ENCODE assay signal across 2 mouse cellular contexts in the genomic region with DNA sequence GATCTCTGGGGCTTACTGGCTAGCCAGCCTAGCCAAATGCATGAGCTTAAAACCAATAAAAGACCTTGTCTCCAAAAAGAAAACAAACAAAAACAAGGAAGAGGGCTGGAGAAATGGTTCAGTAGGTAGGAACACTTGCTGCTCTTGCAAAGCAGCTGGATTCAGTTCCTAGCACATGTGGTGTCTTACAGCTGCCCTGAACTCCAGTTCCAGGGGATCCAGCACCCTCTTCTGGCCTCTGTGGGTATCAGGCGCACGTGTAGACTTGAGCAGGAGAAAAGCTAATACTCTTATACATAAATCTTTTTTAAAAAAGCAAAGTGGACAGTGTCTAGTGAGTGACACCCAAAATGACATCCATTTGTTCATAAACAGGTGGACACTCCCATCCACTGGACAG.
TF ChIP-seq lines count a peak whose summit lies in the region.

No protein-coding gene starts in this region.

TF ChIP-seq in CH12.LX, 34 proteins besides CTCF, POLR2A, EP300 and RAD21:
- no peak for TF ChIP-seq MEF2A (IDR thresholded peaks at IDR 0.05; ENCODE audit: borderline replicate concordance, low read depth, low read length)
- TF ChIP-seq ZKSCAN1 (IDR thresholded peaks at IDR 0.05; ENCODE audit: borderline replicate concordance, low read depth, low read length): no peak
- TF ChIP-seq CHD1 (IDR thresholded peaks at IDR 0.05; ENCODE audit: low read depth, low read length): no peak
- no peak for TF ChIP-seq ZMIZ1 (IDR thresholded peaks at IDR 0.05; ENCODE audit: low read depth, low read length)
- TF ChIP-seq MAFK (IDR thresholded peaks at IDR 0.05; ENCODE audit: insufficient replicate concordance, low read length): no peak
- TF ChIP-seq HCFC1 (IDR thresholded peaks at IDR 0.05; ENCODE audit: low read depth, low read length): no peak
- no peak for TF ChIP-seq JUN (IDR thresholded peaks at IDR 0.05; ENCODE audit: insufficient read depth, low read depth, low read length)

TF ChIP-seq in MEL, 35 proteins besides CTCF, POLR2A, EP300 and RAD21:
- TF ChIP-seq POLR2AphosphoS2 (IDR thresholded peaks at IDR 0.05; ENCODE audit: low read length) (no peak), ZC3H11A (IDR thresholded peaks at IDR 0.05; ENCODE audit: low read depth, low read length) (0 out of 2 replicates have a peak, but pooled peaks have one; percentile 6), JUND (IDR thresholded peaks at IDR 0.05; ENCODE audit: low read depth, low read length) (no peak)
TF ChIP-seq in MEL: peak in this region for 1.
